Mouse (Mus musculus) ovary, postnatal 10 days (tissue): ENCODE measurements at regions not wholly inside any gene's neighbourhood (a gene's known extent, or its start where the extent isn't known, plus 50 kb on each side); places are given as distances from the start of the nearest gene placed in this dataset.

ENCODE experiments used
- DNase-seq: peaks from one replicate; pipeline ENCODE4 v3.0.0; 2022; ENCODE audit warnings: low spot score

- no peak for DNase-seq
Measured at GRCm38 (mm10) chr1:76322943-76323559, 777.0 kb downstream of the Slc4a3 start.

- no peak for DNase-seq
Measured at GRCm38 (mm10) chr1:76323592-76323991, 777.5 kb downstream of the Slc4a3 start.

- no peak for DNase-seq
Measured at GRCm38 (mm10) chr1:76336011-76336410, 789.9 kb downstream of the Slc4a3 start.

DNA sequence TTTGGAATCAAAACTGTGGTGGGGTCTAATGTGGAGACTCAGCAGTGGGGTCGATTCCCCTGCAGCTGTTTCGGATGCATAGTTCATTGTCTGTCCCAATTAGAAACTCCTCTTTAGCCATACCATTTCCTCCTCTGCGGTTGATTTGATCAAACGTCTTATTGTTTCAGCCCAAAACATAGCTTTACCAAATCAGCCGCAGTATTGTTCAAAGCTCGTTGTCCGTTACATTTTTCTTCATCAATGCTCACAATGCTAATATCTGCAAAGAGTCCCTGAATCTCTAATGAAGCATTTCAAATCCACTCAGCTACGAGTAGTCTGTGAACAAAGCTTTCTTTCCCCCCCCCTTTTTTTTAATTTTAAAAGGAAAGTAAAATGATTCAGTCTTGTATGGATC is 816.0 kb downstream of the Slc4a3 start:
- no peak for DNase-seq

- peak; percentile 22 for DNase-seq
Measured at GRCm38 (mm10) chr1:76373931-76374330, 827.9 kb downstream of the Slc4a3 start.

DNA sequence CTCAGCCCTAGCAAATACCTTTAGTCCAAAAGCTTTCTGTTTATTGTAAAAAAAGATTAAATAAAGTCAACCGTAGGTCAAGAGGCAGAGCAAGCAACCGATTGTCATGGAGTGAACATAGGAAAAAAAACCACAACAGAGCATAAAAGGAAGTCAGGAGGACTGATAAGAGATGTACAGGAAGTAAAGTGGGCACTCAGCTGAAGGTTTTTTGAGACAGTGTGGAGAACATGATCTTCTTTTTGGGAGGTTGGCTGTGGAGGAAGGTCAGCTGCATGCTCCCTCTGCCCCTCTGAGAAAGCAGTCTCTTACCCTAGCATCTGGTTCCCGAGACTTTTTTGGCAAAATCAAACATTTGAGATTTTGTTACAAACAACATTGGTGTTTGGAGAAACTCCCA is 832.1 kb downstream of the Slc4a3 start:
- no peak for DNase-seq

- no peak for DNase-seq
Measured at GRCm38 (mm10) chr1:76392536-76392935, 846.5 kb downstream of the Slc4a3 start.

DNA sequence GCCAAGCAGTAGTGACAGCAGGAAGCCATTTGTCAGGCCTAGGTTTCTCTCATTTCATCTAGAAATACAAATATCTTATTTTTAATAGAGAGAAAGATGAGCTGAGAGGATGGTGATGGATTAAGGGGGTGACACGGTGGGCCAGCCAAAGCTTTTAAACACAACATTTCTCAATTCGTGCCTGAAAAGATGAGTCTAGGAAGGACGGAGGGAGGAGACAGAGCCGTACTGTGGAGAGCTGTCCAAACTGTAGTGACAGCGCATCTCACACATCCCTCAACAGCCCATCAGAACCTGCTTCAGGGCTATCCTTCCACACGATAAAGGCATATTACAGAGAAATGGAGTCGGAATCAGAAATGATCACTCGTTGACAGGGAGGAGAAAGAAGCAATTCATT is 848.0 kb downstream of the Slc4a3 start:
- no peak for DNase-seq

GRCm38 (mm10) chr1:76402854-76403253 is 856.8 kb downstream of the Slc4a3 start:
- DNase-seq, result no peak

- DNase-seq, result no peak
Measured at GRCm38 (mm10) chr1:76404003-76404402, 857.9 kb downstream of the Slc4a3 start.

- no peak for DNase-seq
Measured at GRCm38 (mm10) chr1:76410813-76411212, 864.7 kb downstream of the Slc4a3 start.

DNA sequence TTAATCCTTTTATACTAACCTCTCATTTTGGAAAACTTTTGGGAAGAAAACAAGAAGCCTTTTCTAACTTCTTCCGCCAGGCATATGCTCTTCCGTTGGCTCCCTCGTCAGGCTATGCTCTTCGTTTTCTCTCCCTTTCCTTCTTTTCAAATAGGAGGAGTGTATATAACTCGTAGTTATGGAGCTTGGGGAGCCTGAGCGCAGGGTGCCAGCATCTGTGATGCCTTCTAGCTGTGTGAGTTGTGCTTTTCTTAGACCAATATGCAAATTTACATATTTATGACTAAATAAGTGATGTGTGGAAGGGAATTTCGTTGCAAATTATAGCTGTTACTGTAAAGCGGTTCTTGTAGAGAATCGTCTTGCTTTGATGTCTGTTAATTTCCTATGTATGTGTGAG is 874.5 kb downstream of the Slc4a3 start:
- DNase-seq, result no peak

DNA sequence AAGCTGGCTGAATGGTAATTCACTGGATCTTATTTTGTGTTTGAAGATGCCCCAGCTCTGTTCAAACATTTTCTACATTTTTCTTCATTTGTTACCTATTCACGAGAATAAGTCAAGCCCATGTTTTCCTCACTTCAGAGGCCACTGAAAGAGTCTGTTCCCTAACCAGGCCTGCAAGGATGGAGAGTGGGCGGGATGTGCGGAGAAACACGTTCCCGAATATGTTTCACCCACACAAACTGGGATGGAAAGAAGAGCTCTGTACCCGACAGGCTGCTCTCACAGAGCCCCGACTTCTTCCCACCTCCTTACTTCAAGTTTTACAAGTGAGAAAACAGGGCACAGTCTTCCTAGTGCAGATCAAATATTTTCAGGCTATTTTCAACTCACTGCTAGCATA is 881.4 kb downstream of the Slc4a3 start:
- no peak for DNase-seq

DNA sequence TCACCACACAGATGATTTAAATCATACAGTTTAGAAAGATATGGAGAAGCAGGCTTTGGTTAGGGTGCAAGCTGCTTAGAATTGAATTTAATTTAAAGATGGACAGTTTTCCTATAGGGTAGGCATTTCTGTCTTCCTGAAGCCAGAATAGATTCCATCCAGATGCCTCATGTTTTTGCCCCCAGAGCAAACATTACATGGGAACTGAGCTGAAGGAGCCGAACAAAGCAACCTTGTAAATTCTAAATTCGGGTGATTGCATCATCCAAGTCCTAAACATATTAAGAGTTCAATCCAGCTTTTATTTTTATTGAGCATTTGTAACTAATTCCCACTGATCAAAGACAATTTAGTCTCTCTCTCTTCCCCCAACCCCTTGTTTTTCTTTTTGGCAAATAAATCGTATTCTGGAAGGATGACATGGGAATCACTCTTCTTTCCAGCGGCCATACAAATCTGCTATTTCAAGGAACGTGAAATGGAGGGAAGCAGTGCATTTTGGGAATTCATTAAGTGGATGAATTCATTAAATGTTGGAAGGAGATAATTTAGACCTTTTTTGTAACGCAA is 884.1 kb downstream of the Slc4a3 start:
- DNase-seq, result no peak

GRCm38 (mm10) chr1:76433481-76433941 is 887.4 kb downstream of the Slc4a3 start:
- no peak for DNase-seq

DNA sequence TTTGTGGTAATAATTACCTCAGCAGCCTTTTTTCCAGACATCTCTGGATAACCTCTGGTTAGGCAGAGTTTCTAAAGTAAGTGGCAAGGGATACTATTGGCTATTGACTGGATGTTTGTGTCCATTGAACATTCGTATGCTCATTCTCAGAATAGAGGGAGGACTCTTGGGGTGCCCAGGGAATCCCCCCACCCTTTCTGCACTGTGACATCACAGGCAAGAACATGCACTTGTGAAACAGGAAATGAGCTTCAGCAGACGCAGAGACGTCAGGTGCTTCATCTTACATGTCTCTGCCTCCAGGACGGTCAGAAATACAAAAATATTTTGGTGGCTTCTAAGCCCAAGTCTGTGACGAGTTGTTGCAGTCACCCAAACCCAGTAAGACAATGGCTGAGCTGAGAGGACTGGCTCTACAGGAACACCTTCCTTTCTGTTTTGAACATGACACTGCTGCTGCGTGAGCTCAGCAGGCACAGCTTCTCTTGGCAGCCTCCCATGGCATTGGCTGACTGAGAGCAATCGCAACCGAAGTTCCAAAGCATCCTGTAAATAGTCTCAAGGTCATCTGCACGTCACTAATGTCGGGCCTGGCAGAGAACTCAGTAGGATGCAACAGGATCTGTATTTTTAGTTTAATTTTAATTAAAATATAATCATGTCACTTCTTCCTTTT is 904.6 kb downstream of the Slc4a3 start:
- no peak for DNase-seq

GRCm38 (mm10) chr1:76453160-76453710 is 907.2 kb downstream of the Slc4a3 start:
- DNase-seq, result no peak

GRCm38 (mm10) chr1:76466562-76466961 is 920.5 kb downstream of the Slc4a3 start:
- DNase-seq, result no peak

- DNase-seq, result no peak
Measured at GRCm38 (mm10) chr1:76484193-76484592, 938.1 kb downstream of the Slc4a3 start.

- DNase-seq, result no peak
Measured at GRCm38 (mm10) chr1:76487481-76487880, 941.4 kb downstream of the Slc4a3 start.

- no peak for DNase-seq
Measured at GRCm38 (mm10) chr1:76489681-76490492, 943.8 kb downstream of the Slc4a3 start.

GRCm38 (mm10) chr1:76490719-76491118 is 944.7 kb downstream of the Slc4a3 start:
- DNase-seq, result no peak
